ENCODE assay signal across 23 mouse cellular contexts in the genomic region with DNA sequence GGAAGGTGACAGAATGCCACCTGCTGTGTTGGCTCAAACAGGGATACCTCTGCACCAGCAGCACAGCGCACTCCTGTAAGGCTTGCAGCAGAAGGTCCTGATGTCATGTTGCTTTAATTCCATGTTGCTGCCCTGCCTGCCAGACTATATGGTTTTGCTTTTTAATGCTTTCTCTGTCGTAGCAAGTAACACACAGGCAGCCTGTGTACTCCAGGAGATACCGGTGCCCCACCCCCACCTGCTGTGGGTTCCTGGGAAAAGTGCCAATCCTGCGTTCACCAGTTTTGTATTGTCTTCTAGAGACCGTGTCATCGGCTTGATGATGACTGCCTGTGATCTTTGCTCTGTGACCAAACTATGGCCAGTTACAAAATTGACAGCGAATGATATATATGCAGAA. TPM values are rescaled to one million over a fixed set of nuclear protein-coding genes. Genes with fewer than 3 reads are reported as not detected.
DNase-seq lines count a peak whose midpoint lies in the region; ATAC-seq and TF ChIP-seq lines count a peak whose summit lies in the region.
"Had no signal": no experiment of that assay in that cellular context is flagged by ENCODE, and none has a peak within 500 bp of the region (broad histone marks: within the 10 kb centered on the region; RNA-seq: fewer than 3 reads in every experiment).

No protein-coding gene starts in this region.

- 0 out of 2 replicates have a peak, but pooled peaks have one; percentile 18 for ATAC-seq in embryonic facial prominence, embryonic 14.5 days (ENCODE audit: low read depth)
- peak; percentile 86 for ATAC-seq in liver, postnatal 0 days
- ATAC-seq: inflammation-experienced regulatory T-cells, adult 6 months had no signal

- no peaks in the 10 kb centered on the region for H3K27me3 ChIP-seq in embryonic facial prominence, embryonic 14.5 days (replicated peaks; ENCODE audit: control insufficient read depth, insufficient read depth, low read length)
- no peaks in the 10 kb centered on the region for H3K27me3 ChIP-seq in embryonic facial prominence, embryonic 10.5 days (replicated peaks; ENCODE audit: low read depth, poor library complexity, severe bottlenecking)
- H3K27me3 ChIP-seq in liver, postnatal 0 days (ENCODE audit: insufficient read depth, low read length), result no peaks in the 10 kb centered on the region
- no peaks in the 10 kb centered on the region for H3K27me3 ChIP-seq in thymus, adult 2 months (ENCODE audit: control insufficient read depth, insufficient read depth, low read length)
- H3K27me3 ChIP-seq: forebrain, embryonic 12.5 days; limb, embryonic 12.5 days; liver, embryonic 13.5 days; midbrain, embryonic 12.5 days had no signal

- no peak overlapping the region for H3K27ac ChIP-seq in embryonic facial prominence, embryonic 14.5 days (replicated peaks; ENCODE audit: low read depth, low read length)
- no peak overlapping the region for H3K27ac ChIP-seq in embryonic facial prominence, embryonic 10.5 days (replicated peaks)
- H3K27ac ChIP-seq in liver, postnatal 0 days (ENCODE audit: low read depth), result no peak overlapping the region
- no peak overlapping the region for H3K27ac ChIP-seq in thymus, adult 2 months (ENCODE audit: control insufficient read depth, insufficient read depth, low read length)
- H3K27ac ChIP-seq: forebrain, embryonic 12.5 days; heart, adult 2 months; limb, embryonic 12.5 days; liver, embryonic 13.5 days; macrophage; midbrain, embryonic 12.5 days had no signal

- H3K9ac ChIP-seq in embryonic facial prominence, embryonic 14.5 days (ENCODE audit: low read depth, low read length), result no peak overlapping the region
- no peak overlapping the region for H3K9ac ChIP-seq in liver, postnatal 0 days (replicated peaks)
- H3K9ac ChIP-seq: forebrain, embryonic 12.5 days; limb, embryonic 12.5 days; liver, embryonic 13.5 days; midbrain, embryonic 12.5 days had no signal

- H3K9me3 ChIP-seq in embryonic facial prominence, embryonic 14.5 days (ENCODE audit: control insufficient read depth, low read length), result no peaks in the 10 kb centered on the region
- H3K9me3 ChIP-seq in embryonic facial prominence, embryonic 10.5 days, result no peaks in the 10 kb centered on the region
- H3K9me3 ChIP-seq in liver, postnatal 0 days (ENCODE audit: low read length), result no peaks in the 10 kb centered on the region
- H3K9me3 ChIP-seq: forebrain, embryonic 12.5 days; limb, embryonic 12.5 days; liver, embryonic 13.5 days; midbrain, embryonic 12.5 days had no signal

- H3K4me1 ChIP-seq in embryonic facial prominence, embryonic 14.5 days (ENCODE audit: control insufficient read depth, insufficient read depth, low read length), result peaks cover 5% of the 10 kb centered on the region; the same call in 1 of the 2 replicates
- H3K4me1 ChIP-seq in embryonic facial prominence, embryonic 10.5 days, result peaks cover 38% of the 10 kb centered on the region
- H3K4me1 ChIP-seq in liver, postnatal 0 days (ENCODE audit: insufficient read depth), result no peaks in the 10 kb centered on the region
- no peaks in the 10 kb centered on the region for H3K4me1 ChIP-seq in thymus, adult 2 months (replicated peaks; ENCODE audit: control insufficient read depth, insufficient read depth, low read length)
- H3K4me1 ChIP-seq: liver, embryonic 13.5 days had no signal

- no peak overlapping the region for H3K4me3 ChIP-seq in embryonic facial prominence, embryonic 14.5 days (ENCODE audit: low read depth, low read length)
- no peak overlapping the region for H3K4me3 ChIP-seq in embryonic facial prominence, embryonic 10.5 days
- H3K4me3 ChIP-seq in liver, postnatal 0 days (ENCODE audit: low read depth, low read length), result no peak overlapping the region
- H3K4me3 ChIP-seq in thymus, adult 2 months (ENCODE audit: control insufficient read depth, insufficient read depth, low read length), result no peak overlapping the region
- H3K4me3 ChIP-seq: forebrain, embryonic 12.5 days; heart, adult 2 months; limb, embryonic 12.5 days; liver, embryonic 13.5 days; midbrain, embryonic 12.5 days; myocyte had no signal

- no peak overlapping the region for H3K4me2 ChIP-seq in embryonic facial prominence, embryonic 14.5 days (ENCODE audit: low read depth, low read length)
- H3K4me2 ChIP-seq in liver, postnatal 0 days (ENCODE audit: low read depth, low read length), result no peak overlapping the region
- H3K4me2 ChIP-seq: forebrain, embryonic 12.5 days; limb, embryonic 12.5 days; liver, embryonic 13.5 days; midbrain, embryonic 12.5 days had no signal

- no peak for TF ChIP-seq EP300 in liver, postnatal 0 days (IDR thresholded peaks at IDR 0.05; ENCODE audit: low read depth)

- H3K36me3 ChIP-seq in embryonic facial prominence, embryonic 14.5 days (ENCODE audit: control insufficient read depth, insufficient read depth, low read length), result no peaks in the 10 kb centered on the region
- H3K36me3 ChIP-seq in embryonic facial prominence, embryonic 10.5 days (replicated peaks), result peaks cover 5% of the 10 kb centered on the region; the same call in 1 of the 2 replicates
- no peaks in the 10 kb centered on the region for H3K36me3 ChIP-seq in liver, postnatal 0 days (replicated peaks; ENCODE audit: insufficient read depth, low read length)
- H3K36me3 ChIP-seq in thymus, adult 2 months (ENCODE audit: control insufficient read depth, insufficient read depth, low read length), result no peaks in the 10 kb centered on the region
- H3K36me3 ChIP-seq: limb, embryonic 12.5 days; liver, embryonic 13.5 days had no signal

- WGBS in embryonic facial prominence, embryonic 14.5 days, result 57% methylated on average over 7 of the region's 7 CpGs
- 75% methylated on average over 7 of the region's 7 CpGs for WGBS in embryonic facial prominence, embryonic 10.5 days
- 68% methylated on average over 7 of the region's 7 CpGs for WGBS in liver, postnatal 0 days (ENCODE audit: insufficient replicate concordance)
- WGBS in thymus, adult 2 months, result 79% methylated on average over 7 of the region's 7 CpGs

- no peak for DNase-seq in embryonic facial prominence, embryonic 14.5 days (ENCODE audit: low spot score)
- DNase-seq in embryonic facial prominence, embryonic 10.5 days (ENCODE audit: low spot score), result no peak
- peak; percentile 41 for DNase-seq in liver, postnatal 0 days
- no peak for DNase-seq in liver
- DNase-seq in cerebellum, adult 11 months, result peak; percentile 42
- DNase-seq in cerebellum, postnatal 10 days, result peak; percentile 82 to 83
- DNase-seq in frontal cortex, postnatal 10 days (ENCODE audit: low spot score in 2 of 2), result no peak
- DNase-seq in thymus, adult 2 months, result no peak
- DNase-seq: adrenal gland, postnatal 36 days; gastrocnemius, postnatal 25 days; heart, adult 2 months; heart, postnatal 36 days; kidney, adult 2 months; layer of hippocampus, adult 9-11 months; liver, embryonic 13.5 days; right cerebral cortex, postnatal 25 days; thymus, adult 18-20 months had no signal

- no peak for TF ChIP-seq POLR2A in thymus, adult 2 months (IDR thresholded peaks at IDR 0.05; ENCODE audit: control insufficient read depth, extremely low read depth, insufficient read depth, low read length, poor library complexity)

- TF ChIP-seq CTCF in liver, postnatal 0 days (IDR thresholded peaks at IDR 0.05; ENCODE audit: low read depth), result no peak
- TF ChIP-seq CTCF in thymus, adult 2 months (IDR thresholded peaks at IDR 0.05; ENCODE audit: borderline replicate concordance, control insufficient read depth, extremely low read depth, insufficient read depth, low read length, poor library complexity), result no peak

RNA-seq across cellular contexts. Expression of a gene that starts 13.7 kb away (rescaled TPM):
- 0.90 and 1.6 TPM in 2 replicates for polyA plus RNA-seq in embryonic facial prominence, embryonic 14.5 days (2014; fragmentation: Nextera tagmentation; extraction: Ambion mirVana)
- 2.0 and 2.6 TPM in 2 replicates for polyA plus RNA-seq in embryonic facial prominence, embryonic 10.5 days (2016; fragmentation: Nextera tagmentation; extraction: Ambion mirVana)
- polyA plus RNA-seq in liver, postnatal 0 days (2015; fragmentation: Nextera tagmentation; extraction: Ambion mirVana), result 0.60 and 0.65 TPM in 2 replicates
- polyA plus RNA-seq in thymus, adult 2 months (2012; rRNA removed), result 2.2 and 2.4 TPM in 2 replicates
- polyA plus RNA-seq: myocyte had no signal

Comparison
In these comparisons a context has a peak if more than half of its experiments do, and no peak if none do; other contexts are left out.
1. DNase-seq: peak in liver, postnatal 0 days (single experiment), cerebellum, adult 11 months (single experiment) and cerebellum, postnatal 10 days (2 of 2); none in embryonic facial prominence, embryonic 14.5 days (single experiment), embryonic facial prominence, embryonic 10.5 days (single experiment), liver (single experiment), frontal cortex, postnatal 10 days (0 of 2) and thymus, adult 2 months (single experiment).